Mouse (Mus musculus) limb, embryonic 12.5 days (tissue): ENCODE measurements around the gene Tprg. TPM values are rescaled to one million over a fixed set of nuclear protein-coding genes. Genes with fewer than 3 reads are reported as not detected.
A peak's percentile ranks its signal among the peaks of the same experiment; 100 is the strongest.

Source experiments
- ATAC-seq: fragments of 200-750 bp; cut with Nextera tagmentation; 2 replicates; pipeline ENCODE4 v1.8.0; 2017; ENCODE audit warnings: low read depth, moderate TSS enrichment; ENCODE audit not compliant: insufficient number of reproducible peaks, insufficient read depth, low FRiP score, low TSS enrichment
- H3K27ac ChIP-seq: fragments of 300-500 bp; sonication (generic); 2 replicates; pipeline ENCODE4 v1.5.1; 2016; ENCODE audit warnings: mild to moderate bottlenecking, moderate library complexity
- H3K27me3 ChIP-seq: fragments of 300-500 bp; sonication (generic); 2 replicates; pipeline ENCODE4 v1.6.1; 2016; ENCODE audit warnings: mild to moderate bottlenecking, moderate library complexity
- H3K36me3 ChIP-seq: fragments of 300-500 bp; sonication (generic); 2 replicates; pipeline ENCODE4 v1.6.1; 2016; ENCODE audit warnings: mild to moderate bottlenecking, moderate library complexity
- H3K4me1 ChIP-seq: fragments of 300-500 bp; sonication (generic); replicated peaks from 2 replicates; pipeline ENCODE4 v1.6.1; 2016
- H3K4me2 ChIP-seq: fragments of 300-500 bp; sonication (generic); 2 replicates; pipeline ENCODE4 v1.6.1; 2016; ENCODE audit warnings: mild to moderate bottlenecking, moderate library complexity
- H3K4me3 ChIP-seq: fragments of 300-500 bp; sonication (generic); replicated peaks from 2 replicates; pipeline ENCODE4 v1.5.1; 2016; ENCODE audit warnings: mild to moderate bottlenecking
- H3K9ac ChIP-seq: fragments of 300-500 bp; sonication (generic); replicated peaks from 2 replicates; pipeline ENCODE4 v1.6.1; 2016; ENCODE audit warnings: mild to moderate bottlenecking, moderate library complexity
- H3K9me3 ChIP-seq: fragments of 300-500 bp; sonication (generic); 2 replicates; pipeline ENCODE4 v1.6.1; 2016; ENCODE audit warnings: mild to moderate bottlenecking, moderate library complexity
- WGBS: fragments of 180-500 bp; shearing (Covaris S2); methylation state at CpG from one replicate; pipeline ENCODE4 v1.1.7; 2016; 5-methylcytosine and 5-hydroxymethylcytosine counted together
- polyA plus RNA-seq: library from polyadenylated mRNA; unstranded; fragments of >200 nt; fragmentation: Nextera tagmentation; extraction: Ambion mirVana; gene quantifications from 2 replicates; pipeline ENCODE4 v1.2.1, GENCODE M21; 2016

The Tprg gene
- polyA plus RNA-seq, 1 experiment from 2014 or later, result not detected

DNA sequence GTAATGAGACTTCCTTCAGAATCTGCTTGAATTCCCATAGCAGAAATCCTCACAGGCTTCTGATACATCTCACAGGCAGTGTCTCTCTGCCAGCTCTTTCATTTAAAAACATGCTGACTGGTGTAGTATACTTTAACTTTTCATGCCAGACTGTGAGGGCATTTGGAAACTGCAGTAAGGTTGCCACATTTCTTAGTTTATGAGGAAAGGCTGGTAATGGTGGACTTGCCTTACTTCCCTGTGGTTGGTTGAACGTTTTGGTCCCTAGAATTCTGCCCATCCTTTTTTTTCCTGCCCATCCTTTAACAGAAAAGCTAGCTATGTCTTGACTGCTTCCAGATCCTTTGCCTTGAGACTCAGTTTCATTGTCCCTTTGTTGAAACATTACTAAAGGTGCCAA lies 138.8 kb downstream of the Tprg start:
- Histone ChIP-seq H3K4me3 (no peak overlapping the region), H3K9ac (no peak overlapping the region), H3K27me3 (no peaks in the 10 kb centered on the region), H3K9me3 (no peaks in the 10 kb centered on the region), H3K4me1 (0 out of 2 replicates have a peak, but pooled peaks cover 4% of the 10 kb centered on the region), H3K4me2 (no peak overlapping the region), H3K27ac (no peak overlapping the region), H3K36me3 (no peaks in the 10 kb centered on the region)
- WGBS, result 60% methylated on average over 1 of the region's 1 CpGs
- no peak for ATAC-seq

DNA sequence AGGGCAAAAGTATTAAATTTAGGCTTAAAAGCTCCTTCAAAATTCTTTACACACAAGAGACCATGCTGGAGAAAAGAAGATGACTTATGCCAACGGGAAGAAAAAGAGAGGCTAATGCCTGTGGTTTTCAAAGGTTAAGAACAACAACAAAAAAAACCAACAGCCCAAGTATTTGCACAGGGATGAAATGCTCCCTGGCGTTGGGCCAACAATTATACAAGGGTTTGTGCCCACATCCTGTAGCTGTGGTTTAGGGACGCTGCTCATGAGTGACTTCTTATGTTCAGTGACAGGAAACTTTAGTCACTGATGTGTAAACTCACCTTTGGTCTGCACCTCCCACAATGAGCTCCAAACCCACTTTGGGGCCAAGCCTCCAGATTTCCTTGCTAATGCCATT lies 139.6 kb downstream of the Tprg start:
- H3K27ac ChIP-seq, result no peak overlapping the region
- WGBS, result 52% methylated on average over 3 of the region's 3 CpGs
- no peaks in the 10 kb centered on the region for H3K9me3 ChIP-seq
- 0 out of 2 replicates have a peak, but pooled peaks cover 4% of the 10 kb centered on the region for H3K4me1 ChIP-seq
- H3K36me3 ChIP-seq, result no peaks in the 10 kb centered on the region
- no peak overlapping the region for H3K9ac ChIP-seq
- no peak for ATAC-seq
- H3K27me3 ChIP-seq, result no peaks in the 10 kb centered on the region
- H3K4me2 ChIP-seq, result no peak overlapping the region
- no peak overlapping the region for H3K4me3 ChIP-seq

DNA sequence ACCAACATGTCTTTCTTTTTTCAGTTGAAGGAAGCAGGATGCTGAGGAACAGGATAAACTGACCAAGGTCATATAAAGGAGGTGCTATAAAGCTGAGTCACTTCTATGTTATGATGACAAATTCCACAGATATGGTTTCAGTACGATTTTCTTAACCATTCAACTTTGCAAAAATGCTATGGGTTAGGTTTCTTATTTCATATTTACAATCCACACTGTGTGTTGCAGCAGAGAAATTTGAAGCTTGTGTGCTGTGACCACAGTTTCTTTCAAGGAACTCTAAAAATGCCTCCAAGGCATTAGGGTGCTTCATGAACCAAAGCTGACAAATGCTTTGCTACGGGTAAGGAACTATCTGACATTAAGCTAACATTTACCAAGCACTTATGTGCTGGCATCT lies 153.4 kb downstream of the Tprg start:
- Histone ChIP-seq H3K27ac (no peak overlapping the region), H3K9me3 (no peaks in the 10 kb centered on the region), H3K4me3 (no peak overlapping the region), H3K27me3 (no peaks in the 10 kb centered on the region), H3K36me3 (no peaks in the 10 kb centered on the region), H3K9ac (no peak overlapping the region), H3K4me2 (no peak overlapping the region), H3K4me1 (no peaks in the 10 kb centered on the region)
- no peak for ATAC-seq
- WGBS, result 57% methylated on average over 2 of the region's 2 CpGs

DNA sequence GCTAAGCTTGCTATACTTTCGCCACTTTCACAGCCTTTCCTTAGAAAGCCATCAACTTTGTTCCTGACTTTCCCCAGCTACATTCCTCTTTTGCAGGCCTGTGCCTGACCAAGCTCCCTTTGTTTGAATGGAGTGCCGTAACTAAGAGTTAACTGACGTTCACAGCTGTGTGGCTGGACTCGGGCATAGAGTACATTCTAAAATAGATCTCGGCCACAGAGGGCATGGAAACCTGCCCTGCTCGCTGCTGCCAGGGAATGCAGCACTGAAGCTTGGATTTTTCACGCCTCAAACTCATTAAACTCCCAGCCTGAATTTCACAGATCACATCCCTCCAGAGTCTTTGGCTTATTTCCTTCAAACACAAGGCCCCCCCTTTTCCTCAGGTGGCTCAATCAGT lies 159.0 kb downstream of the Tprg start:
- Histone ChIP-seq H3K4me3 (no peak overlapping the region), H3K36me3 (no peaks in the 10 kb centered on the region), H3K27me3 (no peaks in the 10 kb centered on the region), H3K4me2 (no peak overlapping the region), H3K27ac (peak overlapping the region; percentile 71), H3K9me3 (no peaks in the 10 kb centered on the region), H3K9ac (no peak overlapping the region), H3K4me1 (peaks cover 3% of the 10 kb centered on the region; the same call in 1 of the 2 replicates)
- WGBS, result 53% methylated on average over 7 of the region's 7 CpGs
- ATAC-seq, result no peak

GRCm38 (mm10) chr16:25451511-25451910 lies 164.9 kb downstream of the Tprg start:
- Histone ChIP-seq H3K4me2 (no peak overlapping the region), H3K9ac (no peak overlapping the region), H3K9me3 (no peaks in the 10 kb centered on the region), H3K4me3 (no peak overlapping the region), H3K4me1 (no peaks in the 10 kb centered on the region; the same call in 1 of the 2 replicates), H3K27ac (no peak overlapping the region), H3K27me3 (no peaks in the 10 kb centered on the region), H3K36me3 (no peaks in the 10 kb centered on the region)
- WGBS, result 72% methylated on average over 3 of the region's 3 CpGs
- no peak for ATAC-seq

DNA sequence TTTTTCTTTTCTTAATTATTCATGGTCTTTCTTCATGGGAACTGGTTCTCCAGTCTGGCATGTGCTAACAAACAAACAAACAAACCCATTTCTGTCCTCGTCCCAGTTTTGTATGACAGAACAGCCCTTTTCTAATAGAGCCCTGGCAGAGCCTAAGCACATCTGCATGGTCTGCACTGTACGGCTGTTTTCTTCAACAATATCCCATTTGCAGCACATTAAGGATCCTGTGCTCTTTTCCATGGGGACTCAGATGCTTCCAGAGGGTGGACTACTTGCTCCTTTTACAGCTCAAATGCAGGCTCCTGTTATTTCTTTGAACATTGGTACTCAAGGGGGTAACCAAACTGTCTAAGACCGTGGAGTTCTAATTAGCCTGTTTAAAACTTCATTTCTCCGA lies 178.1 kb downstream of the Tprg start:
- Histone ChIP-seq H3K9me3 (no peaks in the 10 kb centered on the region), H3K4me1 (peaks cover 19% of the 10 kb centered on the region), H3K27ac (peak overlapping the region; percentile 81), H3K4me3 (no peak overlapping the region), H3K27me3 (no peaks in the 10 kb centered on the region), H3K4me2 (0 out of 2 replicates have a peak overlapping the region, but pooled peaks have one; percentile 13), H3K36me3 (no peaks in the 10 kb centered on the region), H3K9ac (no peak overlapping the region)
- no peak for ATAC-seq
- 55% methylated on average over 4 of the region's 4 CpGs for WGBS

DNA sequence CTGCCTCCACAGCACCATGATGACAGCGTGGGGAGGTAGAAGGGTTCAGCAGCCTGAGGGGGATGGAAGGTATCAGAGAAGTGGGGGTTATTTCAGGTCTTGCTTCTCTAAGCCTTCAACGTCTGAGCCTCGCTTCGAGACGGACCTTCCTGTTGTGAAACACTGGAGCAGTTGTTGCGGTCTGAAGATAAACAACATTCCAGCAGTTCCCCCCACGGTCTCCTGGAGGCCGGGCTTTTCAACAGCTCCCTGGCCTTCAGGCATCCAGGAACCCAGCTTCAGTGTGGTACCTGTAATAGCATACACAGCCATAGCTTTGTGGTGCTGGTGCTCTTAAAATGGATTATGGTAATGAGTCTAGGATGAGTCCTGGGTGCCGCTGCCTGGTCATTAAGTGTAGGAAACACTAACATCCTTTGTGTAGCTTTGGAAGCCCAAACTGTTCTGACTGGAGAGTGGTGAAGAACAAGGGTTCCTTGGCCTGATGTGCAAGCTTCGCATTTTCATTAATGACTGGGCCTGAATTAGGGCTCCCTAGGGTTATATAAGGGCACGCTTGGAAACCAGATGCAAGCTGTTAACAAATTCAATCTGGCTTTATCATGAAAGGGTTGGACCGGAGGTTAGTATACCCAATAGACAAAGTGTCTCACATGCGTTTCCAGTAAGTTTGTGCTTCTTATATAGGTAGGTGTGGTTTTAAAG lies 179.0 kb downstream of the Tprg start:
- no peak overlapping the region for H3K9ac ChIP-seq
- no peaks in the 10 kb centered on the region for H3K36me3 ChIP-seq
- H3K9me3 ChIP-seq, result no peaks in the 10 kb centered on the region
- H3K27ac ChIP-seq, result peak overlapping the region; percentile 81
- peaks cover 19% of the 10 kb centered on the region for H3K4me1 ChIP-seq
- no peak overlapping the region for H3K4me3 ChIP-seq
- H3K27me3 ChIP-seq, result no peaks in the 10 kb centered on the region
- H3K4me2 ChIP-seq, result peak overlapping the region; percentile 13; the same call in 1 of the 2 replicates
- peak; percentile 86 for ATAC-seq
- WGBS, result 20% methylated on average over 13 of the region's 13 CpGs

- 78% methylated on average over 3 of the region's 3 CpGs for WGBS
- no peaks in the 10 kb centered on the region for H3K9me3 ChIP-seq
- H3K27me3 ChIP-seq, result no peaks in the 10 kb centered on the region
- ATAC-seq, result no peak
- no peak overlapping the region for H3K9ac ChIP-seq
- H3K4me3 ChIP-seq, result no peak overlapping the region
- H3K4me2 ChIP-seq, result no peak overlapping the region
- H3K4me1 ChIP-seq, result peaks cover 19% of the 10 kb centered on the region
- no peaks in the 10 kb centered on the region for H3K36me3 ChIP-seq
- H3K27ac ChIP-seq, result no peak overlapping the region
These were observed 181.4 kb downstream of the Tprg start for GRCm38 (mm10) chr16:25468040-25468439.

GRCm38 (mm10) chr16:25468662-25469061 lies 182.0 kb downstream of the Tprg start:
- no peak for ATAC-seq

More at GRCm38 (mm10) chr16:25468662-25469061, 182.0 kb downstream of the Tprg start:
- Histone ChIP-seq H3K27ac (no peak overlapping the region), H3K36me3 (no peaks in the 10 kb centered on the region), H3K4me2 (no peak overlapping the region), H3K4me3 (no peak overlapping the region), H3K4me1 (peaks cover 19% of the 10 kb centered on the region), H3K27me3 (no peaks in the 10 kb centered on the region), H3K9ac (no peak overlapping the region), H3K9me3 (no peaks in the 10 kb centered on the region)
- WGBS, result 39% methylated on average over 5 of the region's 5 CpGs
